8 mouse cellular contexts compared by ENCODE assay signal in genomic region chr5:151056255-151056919, GRCm38 (mm10).
DNase-seq lines count a peak whose midpoint lies in the region; ATAC-seq and TF ChIP-seq lines count a peak whose summit lies in the region.

No protein-coding gene starts in this region.

- WGBS in forebrain, embryonic 10.5 days, result 72% methylated on average over 12 of the region's 12 CpGs
- WGBS in forebrain, embryonic 11.5 days, result 81% methylated on average over 12 of the region's 12 CpGs
- 33% methylated on average over 12 of the region's 12 CpGs for WGBS in kidney, postnatal 0 days
- 35% methylated on average over 12 of the region's 12 CpGs for WGBS in embryonic facial prominence, embryonic 13.5 days
- 43% methylated on average over 12 of the region's 12 CpGs for WGBS in lung, postnatal 0 days

- H3K27me3 ChIP-seq in forebrain, embryonic 10.5 days (ENCODE audit: poor library complexity, severe bottlenecking), result no peaks in the 10 kb centered on the region
- no peaks in the 10 kb centered on the region for H3K27me3 ChIP-seq in forebrain, embryonic 11.5 days (ENCODE audit: control insufficient read depth, insufficient read depth, low read length)
- no peaks in the 10 kb centered on the region for H3K27me3 ChIP-seq in kidney, postnatal 0 days (ENCODE audit: insufficient read depth, low read length)
- no peaks in the 10 kb centered on the region for H3K27me3 ChIP-seq in embryonic facial prominence, embryonic 13.5 days
- no peaks in the 10 kb centered on the region for H3K27me3 ChIP-seq in lung, postnatal 0 days (replicated peaks; ENCODE audit: insufficient read depth, low read length)

- H3K4me2 ChIP-seq in forebrain, embryonic 11.5 days (ENCODE audit: low read depth, low read length, severe bottlenecking), result no peak overlapping the region
- H3K4me2 ChIP-seq in kidney, postnatal 0 days (ENCODE audit: low read length), result no peak overlapping the region
- H3K4me2 ChIP-seq in embryonic facial prominence, embryonic 13.5 days, result peak overlapping the region; percentile 30
- H3K4me2 ChIP-seq in lung, postnatal 0 days (replicated peaks; ENCODE audit: low read depth, low read length), result 0 out of 2 replicates have a peak overlapping the region, but pooled peaks have one; percentile 14

- no peak for DNase-seq in forebrain, embryonic 10.5 days (ENCODE audit: extremely low spot score, low spot score)
- DNase-seq in forebrain, embryonic 11.5 days (ENCODE audit: low spot score), result no peak
- no peak for DNase-seq in kidney, postnatal 0 days (ENCODE audit: low spot score)
- DNase-seq in kidney, postnatal 36 days, result no peak
- DNase-seq in lung, postnatal 0 days (ENCODE audit: low spot score), result peak; percentile 45
- no peak for DNase-seq in thymus, postnatal 25 days
- no peak for DNase-seq in spleen, adult 12 weeks (ENCODE audit: low spot score)

- H3K4me3 ChIP-seq in forebrain, embryonic 10.5 days, result no peak overlapping the region
- H3K4me3 ChIP-seq in forebrain, embryonic 11.5 days (ENCODE audit: low read depth, low read length), result no peak overlapping the region
- no peak overlapping the region for H3K4me3 ChIP-seq in kidney, postnatal 0 days (replicated peaks; ENCODE audit: low read depth, low read length)
- H3K4me3 ChIP-seq in embryonic facial prominence, embryonic 13.5 days, result no peak overlapping the region
- no peak overlapping the region for H3K4me3 ChIP-seq in lung, postnatal 0 days (ENCODE audit: low read depth, low read length)

- TF ChIP-seq CTCF in kidney, postnatal 0 days (IDR thresholded peaks at IDR 0.05; ENCODE audit: low read depth), result no peak
- no peak for TF ChIP-seq CTCF in lung, postnatal 0 days (IDR thresholded peaks at IDR 0.05)

- H3K9ac ChIP-seq in forebrain, embryonic 11.5 days (ENCODE audit: low read length), result no peak overlapping the region
- H3K9ac ChIP-seq in kidney, postnatal 0 days (ENCODE audit: low read depth, low read length), result no peak overlapping the region
- H3K9ac ChIP-seq in embryonic facial prominence, embryonic 13.5 days, result no peak overlapping the region
- no peak overlapping the region for H3K9ac ChIP-seq in lung, postnatal 0 days (replicated peaks; ENCODE audit: low read depth)

- TF ChIP-seq EP300 in lung, postnatal 0 days (IDR thresholded peaks at IDR 0.05), result 0 out of 2 replicates have a peak, but pooled peaks have one; percentile 38

- peaks cover 40% of the 10 kb centered on the region for H3K4me1 ChIP-seq in forebrain, embryonic 10.5 days
- peaks cover 8% of the 10 kb centered on the region; the same call in 1 of the 2 replicates for H3K4me1 ChIP-seq in forebrain, embryonic 11.5 days (replicated peaks; ENCODE audit: control insufficient read depth, insufficient read depth, low read length)
- peaks cover 22% of the 10 kb centered on the region; the same call in 1 of the 2 replicates for H3K4me1 ChIP-seq in kidney, postnatal 0 days (replicated peaks; ENCODE audit: insufficient read depth, low read length)
- peaks cover 45% of the 10 kb centered on the region for H3K4me1 ChIP-seq in embryonic facial prominence, embryonic 13.5 days
- peaks cover 10% of the 10 kb centered on the region; the same call in 1 of the 2 replicates for H3K4me1 ChIP-seq in lung, postnatal 0 days (ENCODE audit: insufficient read depth, low read depth, low read length)

- H3K36me3 ChIP-seq in forebrain, embryonic 10.5 days (replicated peaks), result peaks cover 6% of the 10 kb centered on the region
- H3K36me3 ChIP-seq in forebrain, embryonic 11.5 days (ENCODE audit: control insufficient read depth, insufficient read depth, low read length), result no peaks in the 10 kb centered on the region
- H3K36me3 ChIP-seq in kidney, postnatal 0 days (ENCODE audit: insufficient read depth, low read length), result peaks cover 6% of the 10 kb centered on the region
- H3K36me3 ChIP-seq in embryonic facial prominence, embryonic 13.5 days, result peaks cover 7% of the 10 kb centered on the region
- H3K36me3 ChIP-seq in lung, postnatal 0 days (ENCODE audit: insufficient read depth, low read length), result peaks cover 24% of the 10 kb centered on the region; the same call in 1 of the 2 replicates

- H3K27ac ChIP-seq in forebrain, embryonic 10.5 days, result peak overlapping the region; percentile 75
- H3K27ac ChIP-seq in forebrain, embryonic 11.5 days (ENCODE audit: low read depth, low read length), result no peak overlapping the region
- H3K27ac ChIP-seq in kidney, postnatal 0 days, result peak overlapping the region; percentile 70
- peak overlapping the region; percentile 63 for H3K27ac ChIP-seq in embryonic facial prominence, embryonic 13.5 days
- H3K27ac ChIP-seq in lung, postnatal 0 days (ENCODE audit: low read length), result peak overlapping the region; percentile 81

- ATAC-seq in forebrain, embryonic 11.5 days (replicated peaks; ENCODE audit: low FRiP score), result no peak
- no peak for ATAC-seq in kidney, postnatal 0 days (replicated peaks; ENCODE audit: low FRiP score, low read depth)
- 0 out of 2 replicates have a peak, but pooled peaks have one; percentile 59 for ATAC-seq in embryonic facial prominence, embryonic 13.5 days (ENCODE audit: insufficient number of reproducible peaks, insufficient read depth, low FRiP score, low TSS enrichment, low read depth)
- ATAC-seq in lung, postnatal 0 days, result no peak

- H3K9me3 ChIP-seq in forebrain, embryonic 10.5 days, result peaks cover 4% of the 10 kb centered on the region; the same call in 1 of the 2 replicates
- no peaks in the 10 kb centered on the region for H3K9me3 ChIP-seq in forebrain, embryonic 11.5 days (ENCODE audit: control insufficient read depth, low read length)
- H3K9me3 ChIP-seq in kidney, postnatal 0 days (replicated peaks; ENCODE audit: low read length), result no peaks in the 10 kb centered on the region
- H3K9me3 ChIP-seq in embryonic facial prominence, embryonic 13.5 days, result no peaks in the 10 kb centered on the region; the same call in 1 of the 2 replicates
- no peaks in the 10 kb centered on the region for H3K9me3 ChIP-seq in lung, postnatal 0 days (ENCODE audit: low read length)

Comparison
In these comparisons a context has a peak if more than half of its experiments do, and no peak if none do; other contexts are left out.
1. H3K4me2 ChIP-seq: peak in embryonic facial prominence, embryonic 13.5 days (single experiment) and lung, postnatal 0 days (single experiment); none in forebrain, embryonic 11.5 days (single experiment) and kidney, postnatal 0 days (single experiment).